Mouse (Mus musculus): ENCODE results near the gene Abca1. TPM values are rescaled to one million over a fixed set of nuclear protein-coding genes. Genes with fewer than 3 reads are reported as not detected.

The Abca1 gene
- total RNA-seq, 2 experiments from 2014 or later, result 22.8 to 33.6 TPM

GRCm38 (mm10) chr4:53152655-53153054 is 7.0 kb downstream of the Abca1 start:
- DNase-seq, result no peak
- intact Hi-C loops (cut with DNase I), result no loop called here

GRCm38 (mm10) chr4:53150516-53150915 is 9.2 kb downstream of the Abca1 start:
- DNase-seq, result no peak
- intact Hi-C loops (cut with DNase I), result no loop called here

- intact Hi-C loops (cut with DNase I), result no loop called here
- no peak for DNase-seq
These were observed 10.1 kb downstream of the Abca1 start for GRCm38 (mm10) chr4:53149644-53150043.

- DNase-seq, result no peak
- intact Hi-C loops (cut with DNase I), result no loop called here
These were observed 10.9 kb downstream of the Abca1 start for GRCm38 (mm10) chr4:53148817-53149216.

- intact Hi-C loops (cut with DNase I), result no loop called here
- DNase-seq, result no peak
These were observed 12.2 kb downstream of the Abca1 start for GRCm38 (mm10) chr4:53147454-53147853.

GRCm38 (mm10) chr4:53147046-53147445 is 12.6 kb downstream of the Abca1 start:
- intact Hi-C loops (cut with DNase I), result no loop called here
- DNase-seq, result no peak

GRCm38 (mm10) chr4:53146227-53146949 is 13.3 kb downstream of the Abca1 start:
- intact Hi-C loops (cut with DNase I), result no loop called here
- no peak for DNase-seq

- no peak for DNase-seq
- intact Hi-C loops (cut with DNase I), result no loop called here
These were observed 14.1 kb downstream of the Abca1 start for GRCm38 (mm10) chr4:53145434-53146168.

- intact Hi-C loops (cut with DNase I), result no loop called here
- DNase-seq, result no peak
These were observed 15.1 kb downstream of the Abca1 start for GRCm38 (mm10) chr4:53144571-53144970.

- intact Hi-C loops (cut with DNase I), result no loop called here
- no peak for DNase-seq
These were observed 15.7 kb downstream of the Abca1 start for GRCm38 (mm10) chr4:53144021-53144420.

- intact Hi-C loops (cut with DNase I), result no loop called here
- DNase-seq, result no peak
These were observed 19.0 kb downstream of the Abca1 start for GRCm38 (mm10) chr4:53140678-53141077.

- no peak for DNase-seq
- intact Hi-C loops (cut with DNase I), result no loop called here
These were observed 20.2 kb downstream of the Abca1 start for GRCm38 (mm10) chr4:53139495-53139894.

- intact Hi-C loops (cut with DNase I), result no loop called here
- no peak for DNase-seq
These were observed 20.7 kb downstream of the Abca1 start for GRCm38 (mm10) chr4:53138974-53139373.

- intact Hi-C loops (cut with DNase I), result no loop called here
- no peak for DNase-seq
These were observed 22.6 kb downstream of the Abca1 start for GRCm38 (mm10) chr4:53137087-53137486.

GRCm38 (mm10) chr4:53134816-53135215 is 24.9 kb downstream of the Abca1 start:
- no peak for DNase-seq
- intact Hi-C loops (cut with DNase I), result no loop called here

GRCm38 (mm10) chr4:53133995-53134394 is 25.7 kb downstream of the Abca1 start:
- intact Hi-C loops (cut with DNase I), result no loop called here
- no peak for DNase-seq

GRCm38 (mm10) chr4:53131538-53131937 is 28.2 kb downstream of the Abca1 start:
- intact Hi-C loops (cut with DNase I), result no loop called here
- DNase-seq, result no peak

- no peak for DNase-seq
- intact Hi-C loops (cut with DNase I), result no loop called here
These were observed 28.8 kb downstream of the Abca1 start for GRCm38 (mm10) chr4:53130622-53131517.

- intact Hi-C loops (cut with DNase I), result no loop called here
- no peak for DNase-seq
These were observed 29.9 kb downstream of the Abca1 start for GRCm38 (mm10) chr4:53129716-53130301.

- intact Hi-C loops (cut with DNase I), result no loop called here
- DNase-seq, result no peak
These were observed 32.4 kb downstream of the Abca1 start for GRCm38 (mm10) chr4:53127266-53127665.

- DNase-seq, result no peak
- intact Hi-C loops (cut with DNase I), result no loop called here
These were observed 32.9 kb downstream of the Abca1 start for GRCm38 (mm10) chr4:53126794-53127193.
